Mouse (Mus musculus): ENCODE measurements at regions not wholly inside any gene's neighbourhood (a gene's known extent, or its start where the extent isn't known, plus 50 kb on each side); places are given as distances from the start of the nearest gene placed in this dataset.

- DNase-seq (ENCODE audit: low spot score): no peak
Observed at GRCm38 (mm10) chr2:45486530-45486929, 369.3 kb upstream of the Zeb2 start.

GRCm38 (mm10) chr2:45485477-45485876 is 368.3 kb upstream of the Zeb2 start:
- DNase-seq (ENCODE audit: low spot score): no peak

- DNase-seq (ENCODE audit: low spot score): no peak
Observed at GRCm38 (mm10) chr2:45480671-45481070, 363.5 kb upstream of the Zeb2 start.

- DNase-seq (ENCODE audit: low spot score): no peak
Observed at GRCm38 (mm10) chr2:45475996-45476395, 358.8 kb upstream of the Zeb2 start.

GRCm38 (mm10) chr2:45464306-45464705 is 347.1 kb upstream of the Zeb2 start:
- no peak for DNase-seq (ENCODE audit: low spot score)

GRCm38 (mm10) chr2:45459410-45459809 is 342.2 kb upstream of the Zeb2 start:
- DNase-seq (ENCODE audit: low spot score): no peak

GRCm38 (mm10) chr2:45454811-45455210 is 337.6 kb upstream of the Zeb2 start:
- DNase-seq (ENCODE audit: low spot score): no peak

- no peak for DNase-seq (ENCODE audit: low spot score)
Observed at GRCm38 (mm10) chr2:45439146-45439545, 322.0 kb upstream of the Zeb2 start.

GRCm38 (mm10) chr2:45438739-45439138 is 321.5 kb upstream of the Zeb2 start:
- DNase-seq (ENCODE audit: low spot score): no peak

- DNase-seq (ENCODE audit: low spot score): no peak
Observed at GRCm38 (mm10) chr2:45435261-45435980, 318.2 kb upstream of the Zeb2 start.

GRCm38 (mm10) chr2:45434789-45435188 is 317.6 kb upstream of the Zeb2 start:
- no peak for DNase-seq (ENCODE audit: low spot score)

- no peak for DNase-seq (ENCODE audit: low spot score)
Observed at GRCm38 (mm10) chr2:45434169-45434568, 317.0 kb upstream of the Zeb2 start.

GRCm38 (mm10) chr2:45431366-45431765 is 314.2 kb upstream of the Zeb2 start:
- DNase-seq (ENCODE audit: low spot score): no peak

- DNase-seq (ENCODE audit: low spot score): no peak
Observed at GRCm38 (mm10) chr2:45421774-45422173, 304.6 kb upstream of the Zeb2 start.

GRCm38 (mm10) chr2:45408136-45408535 is 290.9 kb upstream of the Zeb2 start:
- no peak for DNase-seq (ENCODE audit: low spot score)

GRCm38 (mm10) chr2:45389902-45390492 is 272.8 kb upstream of the Zeb2 start:
- DNase-seq (ENCODE audit: low spot score): no peak

- no peak for DNase-seq (ENCODE audit: low spot score)
Observed at GRCm38 (mm10) chr2:45371268-45371667, 254.1 kb upstream of the Zeb2 start.

GRCm38 (mm10) chr2:45370615-45370968 is 253.4 kb upstream of the Zeb2 start:
- no peak for DNase-seq (ENCODE audit: low spot score)

GRCm38 (mm10) chr2:45369914-45370614 is 252.9 kb upstream of the Zeb2 start:
- no peak for DNase-seq (ENCODE audit: low spot score)

- DNase-seq (ENCODE audit: low spot score): no peak
Observed at GRCm38 (mm10) chr2:45369432-45369831, 252.2 kb upstream of the Zeb2 start.

GRCm38 (mm10) chr2:45367436-45368193 is 250.4 kb upstream of the Zeb2 start:
- no peak for DNase-seq (ENCODE audit: low spot score)

GRCm38 (mm10) chr2:45357266-45357665 is 240.1 kb upstream of the Zeb2 start:
- DNase-seq (ENCODE audit: low spot score): no peak

All from yolk sac, embryonic 10.5 days (tissue).